Mouse (Mus musculus) embryonic facial prominence, embryonic 12.5 days (tissue): ENCODE measurements around the gene Hps5. TPM values are rescaled to one million over a fixed set of nuclear protein-coding genes. Genes with fewer than 3 reads are reported as not detected.
"Not testable (repeated sequence)": the region's sequence is repeated elsewhere in the genome, so short reads cannot be mapped to it uniquely, and the experiment has no call there.

Experiments
- ATAC-seq: fragments of 200-750 bp; cut with Nextera tagmentation; 2 replicates; pipeline ENCODE4 v1.8.0; 2017; ENCODE audit not compliant: insufficient number of reproducible peaks, insufficient read depth, low FRiP score, low TSS enrichment
- H3K27ac ChIP-seq: fragments of 300-500 bp; sonication (generic); 2 replicates; pipeline ENCODE4 v1.5.1; 2016; ENCODE audit warnings: mild to moderate bottlenecking
- H3K27me3 ChIP-seq: fragments of 300-500 bp; sonication (generic); 2 replicates; pipeline ENCODE4 v1.6.1; 2016; ENCODE audit warnings: mild to moderate bottlenecking, moderate library complexity
- H3K36me3 ChIP-seq: fragments of 300-500 bp; sonication (generic); 2 replicates; pipeline ENCODE4 v1.6.1; 2016; ENCODE audit warnings: mild to moderate bottlenecking
- H3K4me1 ChIP-seq: fragments of 300-500 bp; sonication (generic); 2 replicates; pipeline ENCODE4 v1.6.1; 2016
- H3K4me2 ChIP-seq: fragments of 300-500 bp; sonication (generic); replicated peaks from 2 replicates; pipeline ENCODE4 v1.6.1; 2016; ENCODE audit warnings: mild to moderate bottlenecking, moderate library complexity
- H3K4me3 ChIP-seq: fragments of 300-500 bp; sonication (generic); 2 replicates; pipeline ENCODE4 v1.5.1; 2016; ENCODE audit warnings: mild to moderate bottlenecking
- H3K9ac ChIP-seq: fragments of 300-500 bp; sonication (generic); 2 replicates; pipeline ENCODE4 v1.6.1; 2016; ENCODE audit warnings: mild to moderate bottlenecking, moderate library complexity
- H3K9me3 ChIP-seq: fragments of 300-500 bp; sonication (generic); 2 replicates; pipeline ENCODE4 v1.6.1; 2016; ENCODE audit warnings: mild to moderate bottlenecking, moderate library complexity
- WGBS: fragments of 180-500 bp; shearing (Covaris S2); methylation state at CpG from one replicate; pipeline ENCODE4 v1.1.7; 2016; 5-methylcytosine and 5-hydroxymethylcytosine counted together
- polyA plus RNA-seq: library from polyadenylated mRNA; unstranded; fragments of >200 nt; fragmentation: Nextera tagmentation; extraction: Ambion mirVana; gene quantifications from 2 replicates; pipeline ENCODE4 v1.2.1, GENCODE M21; 2016

Hps5 gene
- polyA plus RNA-seq, 1 experiment from 2014 or later, result 29.5 TPM

GRCm38 (mm10) chr7:46837073-46837472 lies 41.2 kb upstream of the Hps5 start:
- Histone ChIP-seq H3K36me3 (no peaks in the 10 kb centered on the region), H3K4me2 (no peak overlapping the region), H3K9ac (no peak overlapping the region), H3K27ac (no peak overlapping the region), H3K4me3 (no peak overlapping the region), H3K4me1 (peaks cover 23% of the 10 kb centered on the region), H3K27me3 (0 out of 2 replicates have a peak, but pooled peaks cover 6% of the 10 kb centered on the region), H3K9me3 (no peaks in the 10 kb centered on the region)
- 56% methylated on average over 5 of the region's 5 CpGs for WGBS
- no peak for ATAC-seq

DNA sequence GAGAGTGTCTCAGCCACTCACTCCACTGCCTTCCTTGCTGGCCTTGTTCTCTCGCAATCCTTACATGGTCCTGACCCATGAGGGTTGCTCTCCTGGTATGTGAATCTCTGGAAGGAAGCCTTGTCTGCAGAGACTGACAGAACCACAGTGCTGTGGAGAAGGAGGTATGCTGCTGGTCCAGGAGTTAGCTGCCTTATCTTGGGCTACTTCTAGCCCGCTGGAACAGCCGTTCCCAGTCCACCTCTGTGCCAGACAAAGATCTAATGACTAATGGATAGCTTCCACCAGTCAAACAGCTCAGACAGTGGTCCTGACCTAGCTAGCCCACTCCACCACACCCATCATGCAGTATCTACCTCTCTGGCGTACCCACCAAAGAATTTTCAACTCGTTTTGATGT lies 40.5 kb upstream of the Hps5 start:
- Histone ChIP-seq H3K4me2 (no peak overlapping the region), H3K4me1 (peaks cover 23% of the 10 kb centered on the region), H3K9me3 (no peaks in the 10 kb centered on the region), H3K27me3 (0 out of 2 replicates have a peak, but pooled peaks cover 5% of the 10 kb centered on the region), H3K27ac (no peak overlapping the region), H3K9ac (no peak overlapping the region), H3K4me3 (no peak overlapping the region), H3K36me3 (no peaks in the 10 kb centered on the region)
- WGBS, result 80% methylated on average over 5 of the region's 5 CpGs
- no peak for ATAC-seq

- Histone ChIP-seq H3K27me3 (no peaks in the 10 kb centered on the region), H3K27ac (no peak overlapping the region), H3K4me3 (no peak overlapping the region), H3K4me1 (peaks cover 23% of the 10 kb centered on the region), H3K36me3 (no peaks in the 10 kb centered on the region), H3K9ac (no peak overlapping the region), H3K4me2 (no peak overlapping the region), H3K9me3 (no peaks in the 10 kb centered on the region)
- 35% methylated on average over 12 of the region's 14 CpGs for WGBS
- ATAC-seq, result no peak
These were observed 39.2 kb upstream of the Hps5 start for GRCm38 (mm10) chr7:46834994-46835610.

DNA sequence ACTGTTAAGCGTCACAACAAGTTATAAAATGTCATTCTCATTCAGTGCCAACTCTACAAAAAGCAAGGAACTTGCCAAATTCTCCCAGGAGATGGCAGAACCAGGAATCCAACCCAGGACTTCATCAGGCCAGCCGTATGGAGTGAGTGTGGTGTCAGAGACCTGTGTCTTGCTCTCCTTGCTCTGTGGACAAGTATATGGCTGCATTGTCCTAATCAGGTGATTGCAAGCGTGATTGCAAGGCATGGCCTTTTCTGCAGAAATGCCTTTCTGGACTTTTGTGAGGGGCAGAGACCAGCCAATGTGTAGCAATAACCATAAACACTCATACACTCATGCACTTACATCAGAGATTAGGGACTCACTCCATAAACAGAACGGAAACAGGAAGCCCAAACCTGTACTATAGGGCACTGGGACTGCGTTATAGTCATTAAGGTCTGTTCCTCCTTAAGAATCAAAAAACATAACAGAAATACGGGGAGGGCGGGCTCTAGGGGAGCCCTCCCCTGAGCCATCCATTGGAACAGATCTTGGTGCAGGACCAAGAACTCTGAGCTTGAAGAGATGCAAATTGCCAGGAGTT lies 37.9 kb upstream of the Hps5 start:
- no peak for ATAC-seq
- H3K4me1 ChIP-seq, result peaks cover 15% of the 10 kb centered on the region
- H3K27ac ChIP-seq, result no peak overlapping the region

GRCm38 (mm10) chr7:46833266-46833665 lies 37.4 kb upstream of the Hps5 start:
- Histone ChIP-seq H3K27ac (no peak overlapping the region), H3K27me3 (no peaks in the 10 kb centered on the region), H3K9me3 (no peaks in the 10 kb centered on the region), H3K4me3 (no peak overlapping the region), H3K4me2 (no peak overlapping the region), H3K36me3 (no peaks in the 10 kb centered on the region), H3K9ac (no peak overlapping the region), H3K4me1 (peaks cover 10% of the 10 kb centered on the region; the same call in 1 of the 2 replicates)
- WGBS, result 72% methylated on average over 6 of the region's 6 CpGs
- no peak for ATAC-seq

More for the DNA sequence above, 37.9 kb upstream of the Hps5 start:
- H3K36me3 ChIP-seq, result no peaks in the 10 kb centered on the region
- H3K9me3 ChIP-seq, result no peaks in the 10 kb centered on the region
- H3K4me3 ChIP-seq, result no peak overlapping the region
- H3K4me2 ChIP-seq, result no peak overlapping the region
- H3K9ac ChIP-seq, result no peak overlapping the region
- no peaks in the 10 kb centered on the region for H3K27me3 ChIP-seq
- WGBS, result 85% methylated on average over 7 of the region's 7 CpGs

DNA sequence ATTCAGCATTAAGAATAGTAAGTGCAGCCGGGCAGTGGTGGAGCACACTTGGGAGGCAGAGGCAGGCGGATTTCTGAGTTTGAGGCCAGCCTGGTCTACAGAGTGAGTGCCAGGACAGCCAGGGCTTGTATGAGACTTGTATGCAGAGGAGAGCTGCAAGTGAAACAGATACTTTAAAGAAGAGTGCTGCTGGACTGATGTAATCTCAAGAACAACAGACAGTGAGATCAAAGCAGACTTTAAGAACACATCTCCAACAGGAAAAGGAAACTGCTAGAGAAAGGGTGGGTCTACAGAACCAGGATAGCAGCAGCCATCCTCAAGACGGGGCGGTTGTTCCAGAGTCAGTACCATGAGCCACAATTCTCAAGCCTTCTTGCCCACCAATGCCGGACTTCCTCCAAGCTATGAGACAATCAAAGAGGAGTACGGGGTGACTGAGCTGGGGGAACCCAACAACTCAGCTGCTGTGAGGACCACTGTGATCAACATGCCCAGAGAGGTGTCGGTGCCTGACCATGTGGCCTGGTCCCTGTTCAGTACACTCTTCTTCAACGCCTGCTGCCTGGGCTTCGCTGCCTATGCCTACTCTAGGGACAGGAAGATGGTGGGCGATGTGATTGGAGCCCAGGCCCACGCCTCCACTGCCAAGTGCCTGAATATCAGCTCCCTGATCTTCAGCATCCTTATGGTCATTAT lies 36.4 kb upstream of the Hps5 start:
- not testable (repeated sequence) for ATAC-seq, H3K4me3 ChIP-seq
- 93% methylated on average over 11 of the region's 11 CpGs for WGBS

GRCm38 (mm10) chr7:46831693-46832092 lies 35.8 kb upstream of the Hps5 start:
- Histone ChIP-seq H3K9me3 (no peaks in the 10 kb centered on the region), H3K4me3 (no peak overlapping the region), H3K27me3 (no peaks in the 10 kb centered on the region), H3K4me2 (no peak overlapping the region), H3K36me3 (no peaks in the 10 kb centered on the region), H3K4me1 (peaks cover 6% of the 10 kb centered on the region; the same call in 1 of the 2 replicates), H3K27ac (no peak overlapping the region), H3K9ac (no peak overlapping the region)
- ATAC-seq, result no peak
- 72% methylated on average over 8 of the region's 8 CpGs for WGBS

More for the DNA sequence above, 36.4 kb upstream of the Hps5 start:
- H3K27me3 ChIP-seq, H3K9me3 ChIP-seq, H3K4me2 ChIP-seq, H3K9ac ChIP-seq, H3K4me1 ChIP-seq, H3K27ac ChIP-seq, H3K36me3 ChIP-seq: not testable (repeated sequence)

DNA sequence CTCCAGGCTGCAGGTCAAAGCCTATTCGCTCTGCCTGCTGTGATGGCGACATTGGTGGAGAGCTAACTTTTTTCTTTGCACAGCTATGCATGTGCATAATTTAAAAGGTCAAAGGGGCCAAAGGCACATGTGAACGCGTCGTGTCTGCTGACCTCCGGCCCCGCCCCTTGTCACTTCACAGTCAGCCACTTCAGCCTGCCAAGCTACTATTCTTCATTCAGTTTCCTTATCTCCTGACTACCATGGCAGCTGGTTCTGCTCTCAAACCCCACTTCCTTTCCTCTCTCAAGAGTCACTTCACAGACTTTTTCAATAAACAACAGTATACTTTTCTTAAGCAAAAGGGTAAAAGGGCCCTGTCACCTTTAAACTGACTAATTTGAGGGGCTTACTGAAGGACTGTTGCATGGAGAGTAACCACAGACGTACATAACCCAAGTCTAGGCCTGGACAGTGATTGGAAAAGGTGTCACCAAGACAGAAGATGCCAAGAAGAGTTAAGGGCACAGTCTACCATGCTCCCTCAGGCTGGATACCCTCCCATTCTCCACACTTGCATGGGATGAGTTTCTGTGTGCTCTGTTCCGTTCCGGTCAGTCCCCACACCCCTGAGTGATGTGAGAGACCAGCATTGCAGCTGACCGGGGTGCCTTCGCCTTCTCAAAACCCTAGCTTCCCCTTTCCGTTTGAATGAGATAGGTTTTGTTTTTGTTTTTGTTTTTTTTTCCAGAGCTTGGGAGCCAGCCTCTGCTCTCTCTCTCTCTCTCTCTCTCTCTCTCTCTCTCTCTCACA lies 35.1 kb upstream of the Hps5 start:
- ATAC-seq, result no peak
- peaks cover 6% of the 10 kb centered on the region; the same call in 1 of the 2 replicates for H3K4me1 ChIP-seq
- WGBS, result 62% methylated on average over 13 of the region's 13 CpGs

GRCm38 (mm10) chr7:46829911-46830310 lies 34.0 kb upstream of the Hps5 start:
- Histone ChIP-seq H3K36me3 (no peaks in the 10 kb centered on the region), H3K4me1 (peaks cover 3% of the 10 kb centered on the region; the same call in 1 of the 2 replicates), H3K4me2 (no peak overlapping the region), H3K9ac (no peak overlapping the region), H3K9me3 (no peaks in the 10 kb centered on the region), H3K27me3 (no peaks in the 10 kb centered on the region), H3K27ac (no peak overlapping the region), H3K4me3 (no peak overlapping the region)
- WGBS, result 90% methylated on average over 12 of the region's 12 CpGs
- no peak for ATAC-seq

More for the DNA sequence above, 35.1 kb upstream of the Hps5 start:
- Histone ChIP-seq H3K9me3 (no peaks in the 10 kb centered on the region), H3K4me3 (no peak overlapping the region), H3K27me3 (no peaks in the 10 kb centered on the region), H3K36me3 (no peaks in the 10 kb centered on the region), H3K4me2 (no peak overlapping the region), H3K27ac (no peak overlapping the region), H3K9ac (no peak overlapping the region)

- no peak for ATAC-seq
- H3K9me3 ChIP-seq, result no peaks in the 10 kb centered on the region
- H3K36me3 ChIP-seq, result peaks cover 8% of the 10 kb centered on the region; the same call in 1 of the 2 replicates
- H3K4me3 ChIP-seq, result no peak overlapping the region
- WGBS, result 89% methylated on average over 2 of the region's 2 CpGs
- no peak overlapping the region for H3K27ac ChIP-seq
- H3K9ac ChIP-seq, result no peak overlapping the region
- no peak overlapping the region for H3K4me2 ChIP-seq
- H3K4me1 ChIP-seq, result peaks cover 3% of the 10 kb centered on the region; the same call in 1 of the 2 replicates
- no peaks in the 10 kb centered on the region for H3K27me3 ChIP-seq
These were observed 31.9 kb upstream of the Hps5 start for GRCm38 (mm10) chr7:46827803-46828184.

DNA sequence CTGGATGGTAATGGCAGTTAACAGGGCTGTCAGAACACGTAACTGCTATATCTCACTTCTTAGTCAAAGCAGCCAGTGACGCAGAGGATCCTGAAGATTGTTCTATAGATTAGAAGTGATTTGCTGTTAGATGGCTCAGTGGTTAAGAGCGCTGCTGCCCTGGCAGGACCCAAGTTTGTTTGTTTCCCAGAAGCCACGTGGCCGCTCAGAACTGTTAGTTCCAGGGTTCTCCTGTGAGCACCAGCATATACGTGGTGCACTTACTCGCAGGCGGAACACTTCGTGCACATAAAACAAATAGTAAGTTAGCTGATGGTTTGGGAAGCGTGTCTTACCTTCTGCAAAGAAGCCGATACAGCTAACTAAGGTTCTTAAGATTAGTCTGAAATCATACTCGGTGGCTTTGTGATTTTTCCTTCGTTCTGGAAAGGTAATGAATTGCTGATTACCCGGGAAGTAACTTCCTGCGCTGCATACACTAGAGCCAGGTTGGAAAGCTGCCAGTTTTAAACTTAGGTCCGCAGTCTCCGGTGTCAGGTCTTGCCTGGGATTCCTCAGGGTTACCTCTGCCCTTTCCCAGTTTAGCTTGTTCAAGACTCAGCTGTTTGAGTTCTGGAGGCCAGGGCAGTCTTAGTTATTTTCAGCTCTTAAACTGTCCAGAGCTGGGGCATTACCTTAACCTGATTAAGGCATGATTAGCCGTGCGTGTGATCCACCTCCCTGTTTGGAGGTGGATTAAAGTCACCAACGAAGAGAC lies 31.4 kb upstream of the Hps5 start:
- Histone ChIP-seq H3K27me3 (no peaks in the 10 kb centered on the region), H3K4me1 (peaks cover 3% of the 10 kb centered on the region; the same call in 1 of the 2 replicates), H3K36me3 (peaks cover 14% of the 10 kb centered on the region), H3K27ac (no peak overlapping the region), H3K4me3 (no peak overlapping the region), H3K9me3 (no peaks in the 10 kb centered on the region), H3K4me2 (no peak overlapping the region), H3K9ac (no peak overlapping the region)
- 70% methylated on average over 20 of the region's 20 CpGs for WGBS
- ATAC-seq, result no peak
